Mouse (Mus musculus) large intestine, adult 2 months (tissue): Measurements from ENCODE around the gene Stard7. TPM values are rescaled to one million over a fixed set of nuclear protein-coding genes. Genes with fewer than 3 reads are reported as not detected.

ENCODE experiments used
- DNase-seq: peaks from one replicate; pipeline ENCODE4 v3.0.0-alpha.2; 2012; ENCODE audit warnings: low read depth, low spot score
- WGBS: fragments of 180-500 bp; shearing (Covaris S2); methylation state at CpG from one replicate; pipeline ENCODE4 v1.1.7; 2018; 5-methylcytosine and 5-hydroxymethylcytosine counted together
- polyA plus RNA-seq: library from polyadenylated mRNA; depleted of rRNA; stranded (reverse); fragments of >200 nt; gene quantifications from 2 replicates; pipeline ENCODE4 v1.2.3, GENCODE M21; 2012; rRNA removed

Gene Stard7
- 35.8 and 43.0 TPM in 2 replicates for polyA plus RNA-seq

- peak; percentile 93 for DNase-seq
- 2% methylated on average over 47 of the region's 49 CpGs for WGBS
Measured at GRCm38 (mm10) chr2:127269491-127270299, at the start of gene Stard7. Stard7 (plus strand) TSS chr2:127270218.

- DNase-seq = no peak
- 96% methylated on average over 3 of the region's 3 CpGs for WGBS
Measured at GRCm38 (mm10) chr2:127225261-127225660, 44.8 kb upstream of the Stard7 start.

GRCm38 (mm10) chr2:127237897-127238610, 32.0 kb upstream of the Stard7 start:
- no peak for DNase-seq
- 91% methylated on average over 11 of the region's 11 CpGs for WGBS

- no peak for DNase-seq
- WGBS = 96% methylated on average over 2 of the region's 2 CpGs
Measured at GRCm38 (mm10) chr2:127240065-127240464, 30.0 kb upstream of the Stard7 start.

- DNase-seq = peak; percentile 95
- WGBS = under 1% methylated on average over 53 of the region's 53 CpGs
Measured at GRCm38 (mm10) chr2:127247592-127248333, 22.3 kb upstream of the Stard7 start, which contains the start of the genes Ciao1 and Tmem127. Ciao1 (minus strand) TSS chr2:127247816. Tmem127 (plus strand) TSS chr2:127247908.

GRCm38 (mm10) chr2:127248334-127249004, 21.5 kb upstream of the Stard7 start:
- DNase-seq = no peak
- WGBS = under 1% methylated on average over 38 of the region's 39 CpGs

- no peak for DNase-seq
- 83% methylated on average over 9 of the region's 9 CpGs for WGBS
Measured at GRCm38 (mm10) chr2:127250291-127251008, 19.6 kb upstream of the Stard7 start.

- 73% methylated on average over 3 of the region's 3 CpGs for WGBS
- no peak for DNase-seq
Measured at GRCm38 (mm10) chr2:127251457-127251856, 18.6 kb upstream of the Stard7 start.

- DNase-seq = no peak
Measured at GRCm38 (mm10) chr2:127251880-127252527, 18.0 kb upstream of the Stard7 start.

GRCm38 (mm10) chr2:127252787-127253186, 17.2 kb upstream of the Stard7 start:
- DNase-seq = no peak
- WGBS = 82% methylated on average over 5 of the region's 5 CpGs

More at GRCm38 (mm10) chr2:127251880-127252527, 18.0 kb upstream of the Stard7 start:
- 33% methylated on average over 3 of the region's 3 CpGs for WGBS

GRCm38 (mm10) chr2:127254604-127255134, 15.3 kb upstream of the Stard7 start:
- WGBS = 83% methylated on average over 3 of the region's 3 CpGs

GRCm38 (mm10) chr2:127255294-127255693, 14.7 kb upstream of the Stard7 start:
- no peak for DNase-seq
- WGBS = 81% methylated on average over 6 of the region's 6 CpGs

More at GRCm38 (mm10) chr2:127254604-127255134, 15.3 kb upstream of the Stard7 start:
- no peak for DNase-seq

- 81% methylated on average over 5 of the region's 5 CpGs for WGBS
- no peak for DNase-seq
Measured at GRCm38 (mm10) chr2:127259340-127259739, 10.7 kb upstream of the Stard7 start.

GRCm38 (mm10) chr2:127262480-127262879, 7.5 kb upstream of the Stard7 start:
- DNase-seq = no peak

- 43% methylated on average over 4 of the region's 4 CpGs for WGBS
- DNase-seq = no peak
Measured at GRCm38 (mm10) chr2:127267854-127268253, 2.2 kb upstream of the Stard7 start.

GRCm38 (mm10) chr2:127270300-127271041, 453 bp downstream of the Stard7 start:
- WGBS = under 1% methylated on average over 71 of the region's 75 CpGs

GRCm38 (mm10) chr2:127271042-127271515, 1.1 kb downstream of the Stard7 start:
- 1% methylated on average over 8 of the region's 8 CpGs for WGBS
- DNase-seq = no peak

More at GRCm38 (mm10) chr2:127270300-127271041, 453 bp downstream of the Stard7 start:
- DNase-seq = peak; percentile 45
